Mouse (Mus musculus): ENCODE data around the gene Cdk16. TPM values are rescaled to one million over a fixed set of nuclear protein-coding genes. Genes with fewer than 3 reads are reported as not detected.

Gene Cdk16
- polyA plus RNA-seq, 1 experiment: 154 TPM

GRCm38 (mm10) chrX:20736479-20736878, 48.7 kb downstream of the Cdk16 start:
- Histone ChIP-seq H3K4me1 (ENCODE audit: control insufficient read depth, insufficient read depth, low read length) (no peaks in the 10 kb centered on the region), H3K4me3 (replicated peaks; ENCODE audit: extremely low read depth, low read depth, low read length) (no peak overlapping the region)
- DNase-seq: no peak
- TF ChIP-seq POLR2A (IDR thresholded peaks at IDR 0.05; ENCODE audit: borderline replicate concordance, extremely low read depth, low read depth, low read length) (no peak), CTCF (IDR thresholded peaks at IDR 0.05; ENCODE audit: insufficient read depth, low read length) (no peak)
- 79% methylated on average over 4 of the region's 4 CpGs for WGBS

GRCm38 (mm10) chrX:20748829-20749228, 61.1 kb downstream of the Cdk16 start:
- 87% methylated on average over 2 of the region's 2 CpGs for WGBS

More at GRCm38 (mm10) chrX:20748829-20749228, 61.1 kb downstream of the Cdk16 start:
- TF ChIP-seq CTCF (IDR thresholded peaks at IDR 0.05; ENCODE audit: insufficient read depth, low read length) (no peak), POLR2A (IDR thresholded peaks at IDR 0.05; ENCODE audit: borderline replicate concordance, extremely low read depth, low read depth, low read length) (no peak)
- no peak for DNase-seq
- Histone ChIP-seq H3K4me1 (ENCODE audit: control insufficient read depth, insufficient read depth, low read length) (no peaks in the 10 kb centered on the region), H3K4me3 (replicated peaks; ENCODE audit: extremely low read depth, low read depth, low read length) (no peak overlapping the region)

Other genes with a start within 250 kb of the Cdk16 start
- 0.07 and 0.30 TPM in 2 replicates for gene Rgn, start 138.2 kb upstream of the Cdk16 start, polyA plus RNA-seq (2012; rRNA removed)
- 44.6 and 51.4 TPM in 2 replicates for gene Rbm10, start 70.5 kb upstream of the Cdk16 start, polyA plus RNA-seq (2012; rRNA removed)
- gene Ndufb11, start 70.3 kb upstream of the Cdk16 start, polyA plus RNA-seq (2012; rRNA removed): 102 and 118 TPM in 2 replicates
- 199 and 241 TPM in 2 replicates for gene Uba1, start 29.6 kb upstream of the Cdk16 start, polyA plus RNA-seq (2012; rRNA removed)
- 10.9 and 13.8 TPM in 2 replicates for gene Usp11, start 16.0 kb downstream of the Cdk16 start, polyA plus RNA-seq (2012; rRNA removed)
- gene Araf, start 109.9 kb downstream of the Cdk16 start, polyA plus RNA-seq (2012; rRNA removed): 149 and 167 TPM in 2 replicates
- 14.6 and 15.3 TPM in 2 replicates for gene Timp1, start 182.2 kb downstream of the Cdk16 start, polyA plus RNA-seq (2012; rRNA removed)
- gene Syn1, start 233.1 kb downstream of the Cdk16 start, polyA plus RNA-seq (2012; rRNA removed): 1.1 and 1.2 TPM in 2 replicates
- gene Cfp, start 243.6 kb downstream of the Cdk16 start, polyA plus RNA-seq (2012; rRNA removed): 27.1 and 33.1 TPM in 2 replicates